Mouse (Mus musculus) midbrain, embryonic 14.5 days (tissue): ENCODE measurements around the gene Nrn1. TPM values are rescaled to one million over a fixed set of nuclear protein-coding genes. Genes with fewer than 3 reads are reported as not detected.

Experiments used
- ATAC-seq: fragments of 200-750 bp; cut with Nextera tagmentation; 2 replicates; pipeline ENCODE4 v1.8.0; 2017; ENCODE audit warnings: moderate number of reproducible peaks, moderate library complexity; ENCODE audit not compliant: low FRiP score, low TSS enrichment
- DNase-seq: peaks from one replicate; pipeline ENCODE4 v3.0.0-alpha.2; 2015
- H3K27ac ChIP-seq: fragments of 300-500 bp; sonication (generic); replicated peaks from 2 replicates; pipeline ENCODE4 v1.5.1; 2014; ENCODE audit warnings: mild to moderate bottlenecking, low read depth, low read length, moderate library complexity
- H3K27me3 ChIP-seq: fragments of 300-500 bp; sonication (generic); 2 replicates; pipeline ENCODE4 v1.6.1; 2014; ENCODE audit warnings: low read length, control low read depth, mixed read lengths; ENCODE audit not compliant: control insufficient read depth, insufficient read depth
- H3K36me3 ChIP-seq: fragments of 300-500 bp; sonication (generic); 2 replicates; pipeline ENCODE4 v1.6.1; 2014; ENCODE audit warnings: low read length, control low read depth; ENCODE audit not compliant: control insufficient read depth, insufficient read depth
- H3K4me1 ChIP-seq: fragments of 300-500 bp; sonication (generic); 2 replicates; pipeline ENCODE4 v1.6.1; 2014; ENCODE audit warnings: mild to moderate bottlenecking, antibody characterized with exemption, low read length, control low read depth; ENCODE audit not compliant: control insufficient read depth, insufficient read depth
- H3K4me2 ChIP-seq: fragments of 300-500 bp; sonication (generic); 2 replicates; pipeline ENCODE4 v1.6.1; 2014; ENCODE audit warnings: mild to moderate bottlenecking, low read length, moderate library complexity
- H3K4me3 ChIP-seq: fragments of 300-500 bp; sonication (generic); replicated peaks from 2 replicates; pipeline ENCODE4 v1.5.1; 2014; ENCODE audit warnings: low read depth, low read length
- H3K9ac ChIP-seq: fragments of 300-500 bp; sonication (generic); replicated peaks from 2 replicates; pipeline ENCODE4 v1.6.1; 2014; ENCODE audit warnings: mild to moderate bottlenecking, low read length, moderate library complexity
- H3K9me3 ChIP-seq: fragments of 300-500 bp; sonication (generic); 2 replicates; pipeline ENCODE4 v1.6.1; 2016; ENCODE audit warnings: low read length, control low read depth, mixed read lengths; ENCODE audit not compliant: control insufficient read depth
- WGBS: fragments of 180-500 bp; shearing (Covaris S2); extraction: QIAGEN DNeasy Blood & Tissue Kit; methylation state at CpG from one replicate; pipeline ENCODE4 v1.1.7; 2014; 5-methylcytosine and 5-hydroxymethylcytosine counted together
- polyA plus RNA-seq: library from polyadenylated mRNA; unstranded; fragments of >200 nt; fragmentation: Nextera tagmentation; extraction: Ambion mirVana; gene quantifications from 2 replicates; pipeline ENCODE4 v1.2.1, GENCODE M21; 2014

Nrn1 gene
- polyA plus RNA-seq, 1 experiment from 2014 or later = 80.6 TPM

DNA sequence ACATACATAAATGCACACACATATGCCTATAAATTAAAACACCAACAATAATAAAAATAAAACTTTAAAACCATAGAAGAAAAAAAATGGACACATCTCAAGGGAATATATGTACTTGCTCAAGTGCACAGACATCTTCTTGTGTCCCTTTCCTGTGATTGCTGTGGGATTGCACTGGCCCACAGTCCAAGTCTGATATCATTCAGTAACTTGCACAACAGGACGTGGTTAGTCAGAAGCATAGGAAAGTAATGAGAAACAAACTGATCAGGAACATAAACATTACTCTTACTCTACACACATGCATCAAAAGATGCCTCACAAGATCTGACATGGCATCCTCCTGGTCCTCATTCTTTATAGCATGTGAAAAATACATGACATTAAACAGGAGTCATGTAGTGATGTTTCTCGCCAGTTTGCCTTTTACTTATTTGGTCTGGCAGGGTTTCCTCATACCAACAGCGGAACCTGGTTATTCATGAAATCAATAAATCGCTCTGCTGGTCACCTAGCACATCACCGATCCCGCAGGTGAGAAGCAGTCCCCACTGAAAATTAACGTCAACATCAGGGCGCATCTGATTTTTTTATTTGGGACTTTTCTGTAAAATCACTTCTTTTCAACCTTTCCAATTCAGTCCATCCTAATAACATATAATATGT lies 54.1 kb downstream of the Nrn1 start:
- Histone ChIP-seq H3K4me1 (no peaks in the 10 kb centered on the region), H3K27me3 (no peaks in the 10 kb centered on the region), H3K4me2 (no peak overlapping the region), H3K36me3 (no peaks in the 10 kb centered on the region), H3K9ac (no peak overlapping the region), H3K27ac (no peak overlapping the region), H3K9me3 (no peaks in the 10 kb centered on the region), H3K4me3 (no peak overlapping the region)
- 91% methylated on average over 8 of the region's 8 CpGs for WGBS
- ATAC-seq (no peak), DNase-seq (no peak)

DNA sequence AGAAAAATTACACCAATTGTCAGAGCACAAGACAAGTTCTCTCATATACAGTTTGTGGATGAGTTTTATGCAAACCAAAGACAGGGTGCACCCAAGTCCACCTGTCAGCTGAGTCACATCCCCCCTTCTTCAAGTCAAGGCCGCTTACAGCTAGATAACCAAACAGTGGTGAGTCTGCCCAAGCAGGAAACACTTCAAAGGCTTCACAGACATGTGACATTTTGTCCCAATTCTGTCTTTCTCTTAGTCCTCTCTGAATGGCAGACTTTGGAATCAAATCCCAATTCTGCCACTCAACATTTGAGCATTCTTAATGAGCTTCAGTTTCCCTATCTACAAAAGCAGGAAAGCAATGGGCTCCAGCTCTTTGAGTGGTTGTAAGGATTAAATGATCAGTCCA lies 55.6 kb downstream of the Nrn1 start:
- H3K4me1 ChIP-seq = no peaks in the 10 kb centered on the region
- no peak overlapping the region for H3K4me3 ChIP-seq
- H3K9ac ChIP-seq = no peak overlapping the region
- no peak overlapping the region for H3K4me2 ChIP-seq
- H3K36me3 ChIP-seq = no peaks in the 10 kb centered on the region
- ATAC-seq (no peak), DNase-seq (no peak)
- H3K9me3 ChIP-seq = no peaks in the 10 kb centered on the region
- no peak overlapping the region for H3K27ac ChIP-seq
- 79% methylated on average over 1 of the region's 1 CpGs for WGBS
- H3K27me3 ChIP-seq = no peaks in the 10 kb centered on the region
